Mouse (Mus musculus) cerebellum, adult 2 months (tissue): ENCODE measurements around the gene Olfr138. TPM values are rescaled to one million over a fixed set of nuclear protein-coding genes. Genes with fewer than 3 reads are reported as not detected.

Source experiments
- DNase-seq, 2 experiments: peaks; one replicate each; pipeline ENCODE4 v3.0.0; 2021
- H3K27ac ChIP-seq: fragments of 200-500 bp; 2 replicates; pipeline ENCODE4 v1.5.1; 2012; ENCODE audit warnings: low read length, control low read depth, inconsistent platforms; ENCODE audit not compliant: insufficient read depth
- H3K27me3 ChIP-seq: fragments of 200-500 bp; 2 replicates; pipeline ENCODE4 v1.6.1; 2012; ENCODE audit warnings: inconsistent platforms, mild to moderate bottlenecking, low read length, moderate library complexity; ENCODE audit not compliant: control insufficient read depth, insufficient read depth
- H3K4me1 ChIP-seq: fragments of 200-500 bp; 2 replicates; pipeline ENCODE4 v1.6.1; 2011; ENCODE audit warnings: low read length; ENCODE audit not compliant: control insufficient read depth, insufficient read depth
- H3K4me3 ChIP-seq: fragments of 200-500 bp; replicated peaks from 2 replicates; pipeline ENCODE3; 2011; ENCODE audit warnings: mild to moderate bottlenecking, low read depth, low read length, control low read depth; ENCODE audit not compliant: insufficient read depth
- CTCF ChIP-seq: fragments of 200-500 bp; IDR thresholded peaks from 2 replicates; pipeline ENCODE4 v1.5.1; 2011; ENCODE audit warnings: low read depth, mild to moderate bottlenecking, control low read depth, low read length, moderate library complexity, borderline replicate concordance; ENCODE audit not compliant: insufficient read depth
- POLR2A ChIP-seq: fragments of 200-500 bp; IDR thresholded peaks from 2 replicates; pipeline ENCODE4 v1.6.1; 2011; ENCODE audit warnings: low read length, control low read depth, borderline replicate concordance; ENCODE audit not compliant: insufficient read depth
- WGBS: fragments of 180-500 bp; shearing (Covaris S2); methylation state at CpG from one replicate; pipeline ENCODE4 v1.1.7; 2018; 5-methylcytosine and 5-hydroxymethylcytosine counted together
- polyA plus RNA-seq: library from polyadenylated mRNA; depleted of rRNA; stranded (reverse); fragments of >200 nt; gene quantifications from 2 replicates; pipeline ENCODE4 v1.2.3, GENCODE M21; 2012; rRNA removed

The Olfr138 gene
- not detected in 2 replicates for polyA plus RNA-seq

- Histone ChIP-seq H3K27me3 (no peaks in the 10 kb centered on the region), H3K27ac (no peak within 1 kb of the TSS), H3K4me3 (no peak within 1 kb of the TSS), H3K4me1 (no peaks in the 10 kb centered on the region)
- TF ChIP-seq POLR2A = no peak
- DNase-seq = no peak
- WGBS = 51% methylated on average over 1 of the region's 1 CpGs
Observed at GRCm38 (mm10) chr17:38260735-38261134, at the start of gene Olfr138. Gene Olfr138, plus strand, starts transcription at chr17:38261035.

- TF ChIP-seq CTCF (no peak), POLR2A (no peak)
- H3K4me1 ChIP-seq = no peaks in the 10 kb centered on the region
- H3K27ac ChIP-seq = no peak within 1 kb of the TSS
- no peak within 1 kb of the TSS for H3K4me3 ChIP-seq
- H3K27me3 ChIP-seq = no peaks in the 10 kb centered on the region
- DNase-seq = no peak
Observed at GRCm38 (mm10) chr17:38307470-38307869, 46.6 kb downstream of the Olfr138 start, which contains the start of gene Olfr137. Gene Olfr137, minus strand, starts transcription at chr17:38307570.

Other genes with a start within 250 kb of the Olfr138 start
- not detected in 2 replicates for gene Olfr129, start 201.0 kb upstream of the Olfr138 start, polyA plus RNA-seq
- not detected in 2 replicates for gene Olfr130, start 197.1 kb upstream of the Olfr138 start, polyA plus RNA-seq
- not detected in 2 replicates for gene Olfr131, start 172.3 kb upstream of the Olfr138 start, polyA plus RNA-seq
- gene Olfr132, start 126.5 kb upstream of the Olfr138 start, polyA plus RNA-seq = not detected in 2 replicates
- gene Olfr133, start 115.8 kb upstream of the Olfr138 start, polyA plus RNA-seq = not detected in 2 replicates
- not detected in 2 replicates for gene Olfr134, start 89.6 kb upstream of the Olfr138 start, polyA plus RNA-seq
- gene Olfr135, start 56.7 kb upstream of the Olfr138 start, polyA plus RNA-seq = not detected in 2 replicates
- gene Olfr137, start 46.5 kb downstream of the Olfr138 start, polyA plus RNA-seq = not detected in 2 replicates
- gene Olfr136, start 68.8 kb downstream of the Olfr138 start, polyA plus RNA-seq = not detected in 2 replicates
- not detected in 2 replicates for gene Esp36, start 159.2 kb downstream of the Olfr138 start, polyA plus RNA-seq